Mouse (Mus musculus) cerebellum, adult 9-11 months (tissue): Measurements from ENCODE around the gene Rab39b.
A peak's percentile ranks its signal among the peaks of the same experiment; 100 is the strongest.

ENCODE experiments used
- DNase-seq: peaks from one replicate; pipeline ENCODE4 v3.0.0; 2022

The Rab39b gene

GRCm38 (mm10) chrX:75577582-75578324 lies at the start of gene Rab39b:
Rab39b (minus strand) TSS chrX:75578231.
- DNase-seq: peak; percentile 73

DNA sequence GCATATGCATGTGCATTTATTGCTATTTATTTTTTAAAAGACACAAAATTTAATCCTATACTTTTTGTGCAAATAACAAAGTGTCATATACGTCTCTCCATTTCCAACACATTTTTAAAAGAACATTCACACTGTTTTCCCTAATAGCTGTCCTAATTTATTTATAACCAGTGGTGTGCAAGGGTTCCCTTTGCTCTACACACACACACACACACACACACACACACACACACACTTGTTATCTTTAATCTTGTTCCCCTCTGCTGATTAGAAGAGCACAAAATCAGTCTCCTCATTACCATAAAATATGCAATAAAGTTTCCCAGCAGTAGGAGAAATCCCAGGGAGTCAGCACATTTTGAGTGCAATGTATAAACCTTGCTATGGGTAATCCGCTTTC lies 508 bp upstream of the Rab39b start:
- no peak for DNase-seq
